Mouse (Mus musculus) c-Kit-positive CD71-positive TER-119-positive erythroid progenitor cells, embryonic 14.5 days (primary cell): ENCODE data around the gene Csrp1.

Source experiments
- DNase-seq: peaks from one replicate; pipeline ENCODE4 v3.0.0-alpha.2; 2013; ENCODE audit warnings: low spot score

Gene Csrp1

DNA sequence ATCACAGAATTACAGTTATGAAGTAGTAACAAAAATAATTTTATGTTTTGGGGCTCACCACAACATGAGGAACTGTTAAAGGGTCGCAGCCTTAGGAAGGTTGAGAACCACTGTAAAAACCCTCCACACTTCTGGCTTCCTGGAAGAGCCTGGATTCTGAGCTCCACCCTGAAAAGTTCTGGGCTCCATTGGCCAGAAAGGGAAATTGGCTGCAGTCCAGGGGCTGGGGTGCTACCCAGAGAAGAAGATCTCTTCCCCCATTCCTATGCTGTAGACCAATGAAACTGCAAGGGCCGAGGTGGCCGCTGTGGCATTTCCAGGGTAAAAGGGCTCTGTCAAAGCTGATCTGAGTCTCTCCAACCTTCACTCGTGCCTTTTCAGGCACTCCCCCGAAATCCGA is 21.8 kb upstream of the Csrp1 start:
- no peak for DNase-seq

DNA sequence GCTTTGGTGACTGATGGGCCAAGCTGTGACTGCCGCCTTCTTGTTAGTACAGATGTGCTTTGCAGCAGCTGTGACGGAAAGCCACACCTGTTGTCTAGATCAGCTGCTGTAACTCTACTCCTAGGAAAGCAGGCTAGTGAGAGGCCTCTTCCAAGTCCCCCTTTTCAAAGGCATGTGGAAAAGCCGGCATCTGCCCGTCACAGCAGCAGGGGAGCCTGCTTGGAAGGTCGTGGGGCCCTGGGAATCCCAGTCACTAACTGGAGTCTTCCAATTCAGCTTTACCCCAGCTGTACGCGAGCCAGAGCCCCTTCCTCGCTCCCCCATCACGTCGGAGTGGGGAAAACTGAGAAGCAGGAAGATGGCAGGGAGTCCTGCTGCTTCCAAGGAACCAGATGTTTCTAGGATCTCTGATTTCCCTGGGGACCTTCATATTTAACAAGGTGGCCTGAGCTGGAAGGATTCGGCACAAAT is 21.4 kb upstream of the Csrp1 start:
- DNase-seq: no peak

- DNase-seq: no peak
Observed at GRCm38 (mm10) chr1:135698996-135699705, 20.7 kb upstream of the Csrp1 start.

- DNase-seq: no peak
Observed at GRCm38 (mm10) chr1:135699892-135700291, 20.0 kb upstream of the Csrp1 start.

DNA sequence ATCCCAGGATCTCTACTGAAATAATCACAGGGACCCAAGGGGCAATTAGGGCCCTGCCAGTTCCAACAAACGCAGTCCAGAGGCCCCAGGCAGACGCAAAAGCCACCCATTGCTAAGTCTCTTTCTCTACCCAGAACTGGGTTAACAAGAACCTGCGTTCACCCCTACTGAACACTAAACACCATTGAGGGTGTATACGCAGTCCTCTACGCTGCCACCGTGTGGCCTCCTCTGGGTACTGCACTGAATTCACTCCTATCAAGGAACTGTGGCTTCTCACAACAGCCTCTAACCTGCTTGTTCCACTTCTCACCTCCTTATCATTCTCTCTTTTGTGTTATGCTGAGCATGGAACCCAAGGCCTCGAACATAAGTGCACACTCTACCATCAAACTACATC is 19.3 kb upstream of the Csrp1 start:
- DNase-seq: peak; percentile 78

DNA sequence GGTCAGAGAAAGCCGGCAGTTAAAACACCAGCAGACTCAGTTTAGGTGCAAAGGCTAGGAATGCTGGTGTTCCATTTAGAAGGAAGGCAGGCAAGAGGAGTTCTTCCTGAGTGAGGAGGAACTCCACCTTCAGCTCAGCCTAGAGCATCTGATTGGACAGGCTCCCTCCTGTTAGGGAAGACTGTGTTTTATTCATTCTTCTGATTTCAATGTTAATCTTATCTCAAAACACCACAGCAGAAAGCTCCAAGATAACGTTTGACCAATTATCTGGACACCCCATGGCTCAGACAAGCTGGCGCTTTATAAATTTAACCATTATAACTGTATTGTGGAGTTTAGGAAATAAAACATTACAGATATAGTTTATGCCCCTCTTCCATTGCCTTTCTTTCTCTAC is 18.5 kb upstream of the Csrp1 start:
- DNase-seq: no peak

DNA sequence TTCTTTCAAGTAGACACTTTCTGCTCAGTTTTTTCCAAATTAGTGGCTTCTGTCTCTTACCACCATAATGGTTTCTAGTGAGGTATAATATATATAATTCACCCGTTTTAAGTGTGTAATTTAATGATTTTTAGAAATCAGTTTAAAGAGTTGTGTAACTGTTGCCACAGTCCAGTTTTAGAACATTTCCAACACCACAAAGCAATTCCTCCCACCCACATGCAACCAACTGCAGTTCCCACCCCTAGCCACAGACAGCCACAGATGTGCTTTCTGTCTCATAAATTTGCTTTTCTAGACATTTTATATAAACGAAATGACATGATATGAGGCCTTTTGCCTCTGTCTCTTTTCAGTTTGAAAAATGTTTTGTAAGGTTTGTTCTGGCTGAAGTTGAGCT is 17.1 kb upstream of the Csrp1 start:
- no peak for DNase-seq

- no peak for DNase-seq
Observed at GRCm38 (mm10) chr1:135704317-135704821, 15.5 kb upstream of the Csrp1 start.

DNA sequence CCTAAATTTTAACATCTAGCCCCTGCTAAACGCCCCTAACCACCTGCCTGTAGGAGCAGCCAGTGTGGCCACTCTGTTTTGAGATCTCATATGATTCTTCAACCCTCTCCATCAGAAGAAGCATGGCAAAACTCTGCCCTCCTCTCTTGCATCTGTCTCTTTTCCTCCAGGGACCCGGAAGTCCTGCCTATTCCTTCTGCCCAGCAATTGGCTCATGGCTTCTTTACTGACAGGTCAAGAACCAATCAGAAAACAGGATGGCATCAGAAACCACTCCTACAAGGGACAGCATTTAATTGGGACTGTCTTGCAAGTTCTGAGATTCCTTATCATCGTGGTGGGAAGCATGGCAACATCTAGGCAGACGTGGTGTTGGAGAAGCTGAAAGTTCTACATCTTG is 11.5 kb upstream of the Csrp1 start:
- DNase-seq: no peak

GRCm38 (mm10) chr1:135711126-135711525 is 8.7 kb upstream of the Csrp1 start:
- no peak for DNase-seq

DNA sequence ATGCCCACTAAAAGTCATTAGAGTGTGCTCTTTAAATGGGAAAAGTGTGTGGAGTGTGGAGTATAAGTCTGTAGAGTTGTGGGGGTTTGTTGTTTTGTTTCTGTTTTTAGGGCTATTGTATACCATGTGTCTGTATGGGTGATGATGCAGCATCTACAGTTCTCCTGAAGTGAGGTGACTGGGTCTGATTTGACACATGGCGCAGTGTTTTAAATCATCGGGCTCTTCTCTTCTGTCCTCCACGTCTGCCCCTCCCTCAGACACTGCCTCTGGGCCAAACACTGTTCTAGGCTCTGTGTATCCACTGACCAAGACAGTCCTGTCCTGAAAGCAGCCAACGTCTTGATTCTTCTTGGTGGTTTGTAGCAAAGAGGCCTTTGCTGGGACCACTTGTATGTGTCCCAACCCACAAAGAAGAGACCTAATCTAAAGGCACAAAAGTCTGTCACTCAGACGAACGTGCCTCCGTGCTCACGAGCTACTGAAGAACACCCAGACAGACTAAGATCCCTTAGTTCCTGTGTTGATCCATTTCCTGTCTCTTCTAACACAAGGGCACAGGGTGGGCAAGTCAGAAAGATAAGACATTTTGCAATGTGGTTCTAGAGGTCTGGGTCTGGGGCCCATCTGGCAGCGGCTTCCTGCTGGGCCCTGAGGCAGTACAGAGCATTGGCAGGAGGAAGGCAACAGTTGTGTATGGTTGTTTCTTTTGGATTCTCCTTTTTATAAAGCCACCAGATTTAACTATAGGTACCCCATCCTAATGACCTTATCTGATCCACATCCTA is 5.6 kb upstream of the Csrp1 start:
- no peak for DNase-seq

GRCm38 (mm10) chr1:135714901-135715609 is 4.8 kb upstream of the Csrp1 start:
- DNase-seq: no peak

DNA sequence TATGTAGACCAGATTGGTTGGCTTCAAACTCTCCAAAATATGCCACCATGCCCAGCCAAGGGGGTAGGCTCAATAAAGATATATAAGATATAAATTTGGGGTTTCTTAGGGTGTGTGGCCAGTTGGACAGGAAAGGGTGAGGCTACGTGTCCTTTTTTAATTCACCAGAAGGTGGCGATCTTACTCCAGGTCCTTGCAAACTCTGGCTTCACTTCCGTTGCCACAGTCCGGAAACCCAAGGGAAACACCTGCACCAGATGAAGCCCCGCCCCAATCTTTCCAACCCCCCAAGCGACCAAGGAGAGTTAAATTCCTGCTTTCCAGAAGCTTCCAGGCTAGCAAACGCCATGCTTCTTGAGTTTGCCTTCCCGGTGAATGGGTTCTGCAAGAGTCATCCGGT is 375 bp upstream of the Csrp1 start:
- DNase-seq: peak; percentile 73

- DNase-seq: no peak
Observed at GRCm38 (mm10) chr1:135723016-135723415, 3.2 kb downstream of the Csrp1 start.

DNA sequence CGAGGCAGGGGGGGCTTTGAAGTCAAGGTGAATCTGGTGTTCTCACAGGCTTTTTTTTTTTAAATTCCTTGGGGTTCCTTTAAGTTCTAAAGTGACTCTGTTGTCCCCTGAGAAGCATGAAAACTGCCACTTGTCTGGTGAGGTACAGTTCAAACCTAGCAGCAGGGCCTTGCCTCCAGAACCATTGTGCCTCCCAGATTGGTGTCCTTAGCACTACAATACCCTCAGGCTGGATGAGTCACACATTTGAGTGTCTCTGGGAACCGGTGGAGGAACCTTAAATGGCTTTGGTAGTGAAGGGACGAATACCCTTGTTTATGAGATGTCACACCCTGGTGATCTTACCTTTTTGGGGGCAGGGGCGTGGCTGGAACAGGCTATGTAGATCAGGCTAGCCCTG is 4.3 kb downstream of the Csrp1 start:
- DNase-seq: no peak

DNA sequence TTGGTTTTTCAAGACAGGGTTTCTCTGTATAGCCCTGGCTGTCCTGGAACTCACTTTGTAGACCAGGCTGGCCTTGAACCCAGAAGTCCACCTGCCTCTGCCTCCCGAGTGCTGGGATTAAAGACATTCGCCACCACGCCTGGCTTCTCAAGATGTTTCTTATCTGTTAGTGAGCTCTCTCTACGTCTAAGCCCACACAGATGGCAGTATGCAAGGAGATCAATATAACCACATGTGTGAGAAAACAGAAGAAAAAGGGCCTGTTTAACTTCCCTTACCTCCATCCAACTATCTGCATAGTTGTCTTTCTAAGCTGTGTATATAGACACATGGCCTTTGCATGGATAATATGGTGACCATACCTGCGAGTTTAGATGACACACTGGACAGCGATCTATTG is 5.5 kb downstream of the Csrp1 start:
- DNase-seq: no peak

DNA sequence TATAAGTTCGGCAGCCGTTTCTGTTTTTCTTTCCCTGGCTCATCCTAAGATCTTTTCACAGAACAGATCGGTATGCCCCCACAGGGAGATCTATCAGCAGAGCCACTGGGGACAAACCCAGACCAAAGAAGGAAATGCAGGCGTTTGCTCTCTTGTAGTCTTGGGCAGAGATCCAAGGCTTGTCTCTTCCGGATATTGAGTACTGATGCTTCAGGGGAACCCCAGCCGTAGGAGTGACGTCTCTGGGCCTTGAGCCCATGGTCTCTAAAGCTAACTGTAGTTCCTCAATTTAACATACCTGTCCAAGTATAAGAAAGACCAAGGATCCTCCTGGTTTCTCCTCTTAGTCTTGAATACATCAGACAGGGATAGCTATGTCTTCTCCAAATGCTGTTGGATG is 6.1 kb downstream of the Csrp1 start:
- no peak for DNase-seq

DNA sequence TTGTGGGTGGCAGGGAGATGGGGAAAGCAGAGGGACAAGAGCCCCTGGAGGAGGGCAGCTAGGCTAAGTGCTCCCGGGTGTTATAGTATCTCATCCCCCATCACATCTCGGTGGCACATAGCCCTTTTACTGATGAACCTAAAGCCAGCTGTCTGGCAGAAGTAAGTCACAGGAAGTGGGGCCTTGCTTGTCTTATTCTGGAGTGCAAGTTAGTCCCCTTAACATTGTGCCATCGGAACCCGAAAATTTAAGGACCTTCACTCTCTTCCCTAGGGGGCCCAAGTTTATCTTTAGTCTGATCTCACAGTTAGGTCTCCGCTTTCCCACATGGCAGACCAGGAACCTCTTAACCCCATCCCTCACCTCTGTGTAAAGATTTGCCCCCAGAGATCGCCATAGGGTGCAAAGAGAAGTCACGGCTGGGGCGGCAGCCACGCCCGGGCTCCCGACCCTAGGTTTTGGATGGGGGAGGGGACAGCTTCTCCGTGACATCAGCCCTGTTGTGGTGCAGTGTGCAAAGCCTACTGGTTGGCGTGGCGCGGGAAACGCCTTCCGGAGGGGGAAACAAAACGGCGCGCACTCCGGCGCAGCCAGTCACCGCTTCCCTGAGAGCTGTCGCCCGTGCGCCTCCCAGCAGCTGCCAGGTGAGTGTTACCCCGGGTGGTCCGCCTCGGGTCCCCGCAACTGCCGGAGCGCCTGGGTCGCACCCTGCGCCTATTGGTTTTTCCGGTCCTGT is 8.9 kb downstream of the Csrp1 start:
- peak; percentile 87 for DNase-seq

DNA sequence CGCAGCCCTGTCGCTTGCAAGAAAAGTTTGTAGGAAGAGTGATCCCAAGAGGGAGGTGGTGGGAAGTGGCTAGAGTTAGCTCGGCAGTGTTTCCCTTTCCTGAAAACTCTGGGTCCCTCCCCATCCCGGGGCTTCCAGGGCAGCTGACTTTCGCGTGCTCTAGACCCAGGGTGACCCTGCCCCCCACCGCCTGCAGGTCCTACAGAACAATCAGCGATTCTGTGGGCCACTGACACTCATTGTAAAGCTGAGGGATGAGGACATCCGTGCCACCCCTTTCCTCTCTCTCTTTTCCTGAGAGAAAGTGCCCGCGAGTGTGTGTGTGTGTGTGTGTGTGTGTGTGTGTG is 9.5 kb downstream of the Csrp1 start:
- no peak for DNase-seq

- no peak for DNase-seq
Observed at GRCm38 (mm10) chr1:135729821-135730220, 10.0 kb downstream of the Csrp1 start.

DNA sequence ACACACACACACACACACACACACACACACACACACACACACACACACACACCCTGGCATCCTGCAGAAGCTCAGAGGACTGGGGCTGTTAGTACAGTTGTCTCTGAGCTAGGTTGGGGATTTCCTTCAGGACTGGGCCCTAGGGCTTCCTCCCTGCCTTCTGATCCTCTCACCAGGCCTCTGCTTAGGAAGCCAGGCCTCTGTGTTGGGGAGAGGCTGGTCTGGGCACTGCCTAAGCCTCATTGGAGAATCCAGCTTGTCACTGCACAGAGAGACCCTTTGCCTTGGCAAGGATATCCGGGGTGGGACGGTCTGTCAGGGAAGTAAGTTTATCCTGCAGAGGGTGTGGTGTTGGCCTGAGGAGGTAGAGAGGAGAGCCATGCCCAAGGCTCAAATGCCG is 10.4 kb downstream of the Csrp1 start:
- no peak for DNase-seq

DNA sequence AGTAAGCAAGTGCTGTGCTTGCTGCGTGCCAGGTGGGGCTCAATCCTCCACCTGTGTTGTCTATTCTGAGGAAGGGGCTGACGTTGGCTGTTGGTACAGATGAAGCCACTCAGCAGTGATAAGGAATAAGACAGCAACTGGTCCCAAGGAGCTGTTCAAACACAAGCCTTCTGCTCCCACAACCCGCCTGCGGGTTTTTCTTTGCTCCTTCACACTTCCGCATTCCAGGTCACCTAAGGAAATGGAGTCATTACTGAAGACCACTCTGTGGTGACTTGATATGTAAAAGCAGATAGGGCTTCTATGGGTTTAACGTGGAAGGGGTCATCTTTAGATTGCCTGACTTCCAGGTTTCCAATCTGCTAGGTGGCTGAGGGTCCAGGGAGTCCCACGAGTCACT is 11.5 kb downstream of the Csrp1 start:
- no peak for DNase-seq
